Mouse (Mus musculus): ENCODE results near the gene Fgf4. TPM values are rescaled to one million over a fixed set of nuclear protein-coding genes. Genes with fewer than 3 reads are reported as not detected.
"Not testable (repeated sequence)": the region's sequence is repeated elsewhere in the genome, so short reads cannot be mapped to it uniquely, and the experiment has no call there.

Fgf4 gene
- polyA plus RNA-seq, 1 experiment from 2014 or later = not detected

DNA sequence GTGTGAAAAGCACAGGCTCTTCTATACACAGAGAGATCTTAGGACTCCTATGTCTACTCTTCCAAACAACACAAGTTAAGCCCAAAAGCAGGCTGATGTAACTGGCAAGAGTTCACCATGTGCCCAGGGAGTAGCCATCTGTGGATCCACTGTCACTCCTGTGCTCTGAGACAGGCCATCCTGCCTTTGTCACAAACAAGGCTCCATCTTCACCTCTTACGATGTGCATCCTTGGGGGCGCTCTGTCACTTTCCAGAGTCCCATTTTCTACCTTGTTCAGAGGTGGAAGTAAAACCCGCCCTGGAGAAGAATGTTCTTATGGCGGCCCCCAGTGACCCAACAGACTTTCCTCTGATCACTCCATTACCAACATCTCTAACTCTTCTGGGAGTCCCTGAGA, 47.5 kb downstream of the Fgf4 start:
- ATAC-seq (replicated peaks; ENCODE audit: insufficient number of reproducible peaks, low FRiP score, low TSS enrichment) = no peak
- no peaks in the 10 kb centered on the region for H3K36me3 ChIP-seq (ENCODE audit: control insufficient read depth, insufficient read depth, low read length)
- H3K4me2 ChIP-seq = peak overlapping the region; percentile 92
- H3K9me3 ChIP-seq (replicated peaks; ENCODE audit: control insufficient read depth, low read length) = no peaks in the 10 kb centered on the region
- WGBS (ENCODE audit: insufficient replicate concordance) = 11% methylated on average over 4 of the region's 4 CpGs
- H3K4me3 ChIP-seq (ENCODE audit: low read depth, low read length) = peak overlapping the region; percentile 49
- peaks cover 17% of the 10 kb centered on the region for H3K4me1 ChIP-seq (ENCODE audit: control insufficient read depth, insufficient read depth, low read length)
- no peak overlapping the region for H3K9ac ChIP-seq (ENCODE audit: low read depth, low read length)
- H3K27me3 ChIP-seq (ENCODE audit: control insufficient read depth, insufficient read depth, low read length) = peaks cover 63% of the 10 kb centered on the region
- no peak overlapping the region for H3K27ac ChIP-seq (ENCODE audit: low read depth, low read length)

DNA sequence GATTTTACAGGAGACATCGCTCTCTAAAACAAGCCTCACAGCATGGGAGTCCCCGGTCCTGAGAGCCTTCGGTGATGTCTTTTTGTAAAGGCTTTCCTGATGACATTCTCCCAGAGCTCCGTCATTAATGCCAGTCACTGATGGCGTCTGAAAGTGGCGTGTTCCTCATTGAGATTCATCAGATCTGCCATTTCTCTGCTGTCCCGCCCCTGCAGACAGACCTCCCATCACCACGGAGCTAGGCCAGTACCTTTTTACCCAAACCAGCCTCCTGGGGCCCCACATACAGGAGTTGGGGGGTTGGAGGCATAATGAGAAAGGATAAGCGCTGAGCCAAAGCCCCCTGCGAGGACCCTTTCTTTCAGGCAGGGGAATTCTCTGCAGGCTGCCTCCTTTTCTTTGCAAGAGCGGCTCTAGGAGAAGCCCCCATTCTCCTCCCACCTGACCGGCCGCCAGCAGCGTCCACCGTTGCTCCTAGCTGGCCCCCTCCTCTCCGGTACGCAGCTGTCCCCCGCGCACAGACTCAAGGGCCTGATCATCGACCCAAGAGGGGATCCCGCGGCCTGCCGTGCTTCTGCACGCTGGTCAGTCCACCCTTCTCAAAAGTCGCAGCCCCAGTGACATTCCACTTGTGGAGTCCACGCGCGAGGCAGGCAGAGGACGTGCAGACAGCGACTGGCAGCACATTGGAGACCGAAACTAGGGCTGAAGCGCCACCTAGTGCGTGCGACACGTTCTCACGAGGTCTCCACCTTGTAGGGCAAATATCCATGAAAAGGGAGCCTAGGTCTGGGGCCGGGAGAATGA, 48.3 kb downstream of the Fgf4 start:
- H3K4me2 ChIP-seq = peak overlapping the region; percentile 92
- H3K9me3 ChIP-seq (replicated peaks; ENCODE audit: control insufficient read depth, low read length) = no peaks in the 10 kb centered on the region
- peak overlapping the region; percentile 49 for H3K4me3 ChIP-seq (ENCODE audit: low read depth, low read length)
- no peak overlapping the region for H3K27ac ChIP-seq (ENCODE audit: low read depth, low read length)
- peaks cover 59% of the 10 kb centered on the region for H3K27me3 ChIP-seq (ENCODE audit: control insufficient read depth, insufficient read depth, low read length)
- peak overlapping the region; percentile 40; the same call in 1 of the 2 replicates for H3K9ac ChIP-seq (ENCODE audit: low read depth, low read length)
- WGBS (ENCODE audit: insufficient replicate concordance) = under 1% methylated on average over 37 of the region's 37 CpGs
- H3K4me1 ChIP-seq (ENCODE audit: control insufficient read depth, insufficient read depth, low read length) = peaks cover 17% of the 10 kb centered on the region
- H3K36me3 ChIP-seq (ENCODE audit: control insufficient read depth, insufficient read depth, low read length) = no peaks in the 10 kb centered on the region
- peak; percentile 71; the same call in 1 of the 2 replicates for ATAC-seq (replicated peaks; ENCODE audit: insufficient number of reproducible peaks, low FRiP score, low TSS enrichment)

DNA sequence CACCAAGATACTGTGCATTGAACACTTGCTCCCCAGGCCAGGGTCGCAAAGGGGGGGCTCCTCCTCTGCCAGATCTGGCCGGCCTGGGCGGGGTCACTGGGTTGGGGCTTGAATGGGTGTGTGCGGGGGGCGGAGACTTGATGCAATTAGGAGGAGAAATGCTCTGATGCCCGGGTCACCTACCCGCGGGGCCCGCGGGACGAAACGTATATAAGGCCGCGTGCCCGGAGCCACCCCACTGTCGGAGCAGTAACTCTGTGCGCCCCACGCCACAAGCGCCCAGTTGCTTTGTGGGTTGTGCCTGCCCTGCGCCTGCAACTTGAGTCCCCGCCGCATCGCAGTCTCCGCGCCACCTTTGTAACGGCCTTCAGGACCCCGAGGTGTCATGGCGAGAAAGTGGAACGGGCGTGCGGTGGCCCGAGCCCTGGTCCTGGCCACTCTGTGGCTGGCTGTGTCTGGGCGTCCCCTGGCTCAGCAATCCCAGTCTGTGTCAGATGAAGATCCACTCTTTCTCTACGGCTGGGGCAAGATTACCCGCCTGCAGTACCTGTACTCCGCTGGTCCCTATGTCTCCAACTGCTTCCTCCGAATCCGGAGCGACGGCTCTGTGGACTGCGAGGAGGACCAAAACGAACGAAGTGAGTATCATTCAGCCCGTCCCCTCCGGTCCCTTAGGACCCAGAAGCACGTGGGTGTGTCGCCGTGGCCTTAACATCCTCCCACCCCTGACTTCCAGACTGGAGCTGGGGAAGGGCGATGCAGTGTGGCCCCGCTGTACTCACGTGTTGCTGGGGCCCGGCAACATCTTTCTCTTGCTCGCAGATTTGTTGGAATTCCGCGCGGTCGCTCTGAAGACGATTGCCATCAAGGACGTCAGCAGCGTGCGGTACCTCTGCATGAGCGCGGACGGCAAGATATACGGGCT, 49.4 kb downstream of the Fgf4 start, which contains the start of gene Fgf15:
Gene Fgf15 (plus strand): TSS at position 238 of the 925 bp plus-strand sequence.
- under 1% methylated on average over 65 of the region's 65 CpGs for WGBS (ENCODE audit: insufficient replicate concordance)
- H3K9ac ChIP-seq (ENCODE audit: low read depth, low read length) = peak within 1 kb of the TSS; percentile 40; the same call in 1 of the 2 replicates
- no peak within 1 kb of the TSS for H3K27ac ChIP-seq (ENCODE audit: low read depth, low read length)
- no peaks in the 10 kb centered on the region for H3K36me3 ChIP-seq (ENCODE audit: control insufficient read depth, insufficient read depth, low read length)
- peaks cover 17% of the 10 kb centered on the region for H3K4me1 ChIP-seq (ENCODE audit: control insufficient read depth, insufficient read depth, low read length)
- H3K4me2 ChIP-seq = peak within 1 kb of the TSS; percentile 92
- H3K4me3 ChIP-seq (ENCODE audit: low read depth, low read length) = peak within 1 kb of the TSS; percentile 49
- ATAC-seq (replicated peaks; ENCODE audit: insufficient number of reproducible peaks, low FRiP score, low TSS enrichment) = 0 out of 2 replicates have a peak, but pooled peaks have one; percentile 20
- H3K9me3 ChIP-seq (replicated peaks; ENCODE audit: control insufficient read depth, low read length) = no peaks in the 10 kb centered on the region
- peaks cover 59% of the 10 kb centered on the region for H3K27me3 ChIP-seq (ENCODE audit: control insufficient read depth, insufficient read depth, low read length)

DNA sequence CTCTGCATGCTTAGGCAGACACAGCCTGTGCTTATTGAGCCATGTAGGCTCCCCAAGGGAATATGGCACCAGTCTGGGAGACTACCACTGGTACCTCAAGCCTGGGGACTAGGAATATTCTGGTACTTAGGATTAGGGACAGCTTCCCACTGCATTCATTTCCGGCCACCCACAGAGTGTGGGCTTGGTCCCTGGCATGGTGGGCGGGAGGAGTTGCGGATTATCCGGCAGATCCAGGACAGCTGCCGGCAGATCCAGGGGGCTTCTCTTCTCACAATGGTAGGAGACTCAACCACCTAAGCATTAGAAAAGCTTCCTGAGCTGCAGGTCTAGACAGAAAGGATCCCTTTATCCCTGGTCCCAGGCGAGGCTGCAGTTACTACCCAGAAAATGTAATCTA, 51.3 kb downstream of the Fgf4 start:
- WGBS (ENCODE audit: insufficient replicate concordance) = 49% methylated on average over 6 of the region's 6 CpGs

DNA sequence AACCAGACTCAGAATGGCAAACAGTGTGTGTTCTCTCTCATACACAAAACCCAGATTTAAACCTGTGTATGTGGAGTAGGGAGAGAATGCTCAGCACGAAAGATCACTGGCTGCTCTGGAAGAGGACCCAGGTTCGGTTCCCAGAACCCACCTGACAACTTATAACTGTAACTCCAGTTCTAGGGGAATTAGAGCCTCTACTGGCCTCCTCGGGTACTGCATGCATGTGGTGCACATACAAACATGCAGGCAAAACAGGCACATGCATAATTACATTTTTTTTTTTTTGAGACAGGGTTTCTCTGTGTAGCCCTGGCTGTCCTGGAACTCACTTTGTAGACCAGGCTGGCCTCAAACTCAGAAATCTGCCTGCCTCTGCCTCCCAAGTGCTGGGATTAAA, 58.3 kb downstream of the Fgf4 start:
- not testable (repeated sequence) for ATAC-seq (replicated peaks; ENCODE audit: insufficient number of reproducible peaks, low FRiP score, low TSS enrichment); H3K27ac ChIP-seq (ENCODE audit: low read depth, low read length); H3K27me3 ChIP-seq (ENCODE audit: control insufficient read depth, insufficient read depth, low read length); H3K9ac ChIP-seq (ENCODE audit: low read depth, low read length); H3K4me2 ChIP-seq; H3K9me3 ChIP-seq (replicated peaks; ENCODE audit: control insufficient read depth, low read length); H3K4me3 ChIP-seq (ENCODE audit: low read depth, low read length); H3K4me1 ChIP-seq (ENCODE audit: control insufficient read depth, insufficient read depth, low read length); H3K36me3 ChIP-seq (ENCODE audit: control insufficient read depth, insufficient read depth, low read length)
- WGBS (ENCODE audit: insufficient replicate concordance) = 84% methylated on average over 3 of the region's 3 CpGs

More for the DNA sequence above, 51.3 kb downstream of the Fgf4 start:
- Histone ChIP-seq H3K4me2 (no peak overlapping the region), H3K4me1 (ENCODE audit: control insufficient read depth, insufficient read depth, low read length) (peaks cover 17% of the 10 kb centered on the region), H3K36me3 (ENCODE audit: control insufficient read depth, insufficient read depth, low read length) (no peaks in the 10 kb centered on the region), H3K4me3 (ENCODE audit: low read depth, low read length) (no peak overlapping the region), H3K27me3 (ENCODE audit: control insufficient read depth, insufficient read depth, low read length) (peaks cover 63% of the 10 kb centered on the region), H3K9me3 (replicated peaks; ENCODE audit: control insufficient read depth, low read length) (no peaks in the 10 kb centered on the region), H3K9ac (ENCODE audit: low read depth, low read length) (no peak overlapping the region), H3K27ac (ENCODE audit: low read depth, low read length) (no peak overlapping the region)
- no peak for ATAC-seq (replicated peaks; ENCODE audit: insufficient number of reproducible peaks, low FRiP score, low TSS enrichment)

DNA sequence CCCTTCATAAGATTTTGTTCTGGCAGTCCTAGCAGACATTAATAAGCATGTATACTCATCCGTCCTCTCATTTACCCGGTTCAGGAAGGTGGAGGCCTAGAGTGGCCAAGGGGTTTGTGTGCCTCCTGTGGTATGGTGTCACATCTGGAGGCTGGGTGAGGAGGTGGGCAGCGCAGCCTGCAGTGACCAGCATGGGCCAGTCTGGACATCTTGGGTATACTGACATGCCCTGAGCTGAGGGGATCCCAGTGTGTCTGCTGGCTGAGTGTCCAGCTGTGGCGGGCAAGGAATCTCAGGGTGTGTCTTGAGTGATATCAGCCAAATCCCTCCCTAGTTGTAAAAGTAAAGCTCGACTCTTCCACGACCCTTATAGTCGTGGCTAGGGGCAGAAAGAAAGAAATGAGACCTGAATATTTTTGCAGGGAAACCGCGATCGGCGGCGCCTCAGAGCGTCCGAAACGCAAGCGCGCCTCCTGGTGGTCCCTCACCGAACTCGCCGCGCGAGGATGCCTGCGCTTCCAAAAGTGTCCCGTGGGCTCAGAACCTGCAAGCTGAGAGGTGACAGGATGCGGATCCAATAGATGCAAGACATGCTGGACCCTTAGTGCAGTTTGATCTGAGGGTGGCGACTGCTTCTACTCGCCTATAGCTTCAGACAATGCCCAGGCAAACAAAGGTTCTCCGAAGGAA, 59.7 kb downstream of the Fgf4 start:
- Histone ChIP-seq H3K9ac (ENCODE audit: low read depth, low read length) (peak overlapping the region; percentile 43; the same call in 1 of the 2 replicates), H3K4me1 (ENCODE audit: control insufficient read depth, insufficient read depth, low read length) (0 out of 2 replicates have a peak, but pooled peaks cover 3% of the 10 kb centered on the region), H3K4me3 (ENCODE audit: low read depth, low read length) (0 out of 2 replicates have a peak overlapping the region, but pooled peaks have one; percentile 22), H3K36me3 (ENCODE audit: control insufficient read depth, insufficient read depth, low read length) (no peaks in the 10 kb centered on the region), H3K9me3 (replicated peaks; ENCODE audit: control insufficient read depth, low read length) (0 out of 2 replicates have a peak, but pooled peaks cover 2% of the 10 kb centered on the region), H3K27ac (ENCODE audit: low read depth, low read length) (no peak overlapping the region), H3K4me2 (peak overlapping the region; percentile 61), H3K27me3 (ENCODE audit: control insufficient read depth, insufficient read depth, low read length) (peaks cover 3% of the 10 kb centered on the region; the same call in 1 of the 2 replicates)
- ATAC-seq (replicated peaks; ENCODE audit: insufficient number of reproducible peaks, low FRiP score, low TSS enrichment) = no peak; the same call in 1 of the 2 replicates
- 10% methylated on average over 28 of the region's 28 CpGs for WGBS (ENCODE audit: insufficient replicate concordance)

DNA sequence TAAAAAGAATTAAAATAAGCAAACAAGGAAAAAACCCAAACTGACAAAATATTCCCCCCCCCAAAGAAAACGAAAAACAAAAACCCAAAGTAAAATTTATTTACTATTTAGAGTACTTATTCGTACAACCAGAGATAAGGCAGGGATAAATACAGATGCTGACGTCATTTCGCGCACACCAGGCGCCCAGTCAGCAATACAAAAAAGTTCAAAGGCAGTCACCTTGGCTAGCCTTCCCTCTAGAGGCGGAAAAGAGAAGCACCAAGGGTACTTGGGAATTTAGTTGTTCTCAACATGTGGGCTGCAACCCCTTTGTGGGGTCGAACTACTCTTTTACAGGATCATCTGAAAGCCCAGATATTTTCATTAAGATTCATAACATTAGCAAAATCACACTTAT, 60.6 kb downstream of the Fgf4 start:
- H3K27me3 ChIP-seq (ENCODE audit: control insufficient read depth, insufficient read depth, low read length) = no peaks in the 10 kb centered on the region; the same call in 1 of the 2 replicates
- 0 out of 2 replicates have a peak, but pooled peaks cover 3% of the 10 kb centered on the region for H3K4me1 ChIP-seq (ENCODE audit: control insufficient read depth, insufficient read depth, low read length)
- no peak overlapping the region for H3K4me3 ChIP-seq (ENCODE audit: low read depth, low read length)
- H3K9me3 ChIP-seq (replicated peaks; ENCODE audit: control insufficient read depth, low read length) = 0 out of 2 replicates have a peak, but pooled peaks cover 2% of the 10 kb centered on the region
- no peaks in the 10 kb centered on the region for H3K36me3 ChIP-seq (ENCODE audit: control insufficient read depth, insufficient read depth, low read length)
- H3K9ac ChIP-seq (ENCODE audit: low read depth, low read length) = no peak overlapping the region
- 9% methylated on average over 8 of the region's 8 CpGs for WGBS (ENCODE audit: insufficient replicate concordance)
- H3K4me2 ChIP-seq = 0 out of 2 replicates have a peak overlapping the region, but pooled peaks have one; percentile 61
- no peak overlapping the region for H3K27ac ChIP-seq (ENCODE audit: low read depth, low read length)
- ATAC-seq (replicated peaks; ENCODE audit: insufficient number of reproducible peaks, low FRiP score, low TSS enrichment) = no peak
